Mouse (Mus musculus) embryonic facial prominence, embryonic 14.5 days (tissue): ENCODE measurements at regions not wholly inside any gene's neighbourhood (a gene's known extent, or its start where the extent isn't known, plus 50 kb on each side); places are given as distances from the start of the nearest gene placed in this dataset.

Source experiments
- ATAC-seq: fragments of 200-750 bp; cut with Nextera tagmentation; 2 replicates; pipeline ENCODE4 v1.8.0; 2017; ENCODE audit warnings: low read depth, moderate number of reproducible peaks, moderate TSS enrichment
- DNase-seq: peaks from one replicate; pipeline ENCODE4 v3.0.0-alpha.2; 2015; ENCODE audit warnings: low spot score
- H3K27ac ChIP-seq: fragments of 300-500 bp; sonication (generic); replicated peaks from 2 replicates; pipeline ENCODE4 v1.5.1; 2014; ENCODE audit warnings: low read depth, mild to moderate bottlenecking, low read length, moderate library complexity
- H3K27me3 ChIP-seq: fragments of 300-500 bp; sonication (generic); replicated peaks from 2 replicates; pipeline ENCODE4 v1.6.1; 2014; ENCODE audit warnings: low read length; ENCODE audit not compliant: control insufficient read depth, insufficient read depth
- H3K36me3 ChIP-seq: fragments of 300-500 bp; sonication (generic); 2 replicates; pipeline ENCODE4 v1.6.1; 2014; ENCODE audit warnings: low read length, mixed read lengths; ENCODE audit not compliant: control insufficient read depth, insufficient read depth
- H3K4me1 ChIP-seq: fragments of 300-500 bp; sonication (generic); 2 replicates; pipeline ENCODE4 v1.6.1; 2014; ENCODE audit warnings: antibody characterized with exemption, low read length; ENCODE audit not compliant: control insufficient read depth, insufficient read depth
- H3K4me2 ChIP-seq: fragments of 300-500 bp; sonication (generic); 2 replicates; pipeline ENCODE4 v1.6.1; 2014; ENCODE audit warnings: low read depth, mild to moderate bottlenecking, low read length, moderate library complexity, mixed read lengths
- H3K4me3 ChIP-seq: fragments of 300-500 bp; sonication (generic); 2 replicates; pipeline ENCODE4 v1.5.1; 2014; ENCODE audit warnings: low read depth, mild to moderate bottlenecking, low read length
- H3K9ac ChIP-seq: fragments of 300-500 bp; sonication (generic); 2 replicates; pipeline ENCODE4 v1.6.1; 2014; ENCODE audit warnings: low read depth, mild to moderate bottlenecking, low read length, moderate library complexity, mixed read lengths
- H3K9me3 ChIP-seq: fragments of 300-500 bp; sonication (generic); 2 replicates; pipeline ENCODE4 v1.6.1; 2016; ENCODE audit warnings: low read length; ENCODE audit not compliant: control insufficient read depth
- WGBS: fragments of 180-500 bp; shearing (Covaris S2); extraction: QIAGEN DNeasy Blood & Tissue Kit; methylation state at CpG from one replicate; pipeline ENCODE4 v1.1.7; 2014; 5-methylcytosine and 5-hydroxymethylcytosine counted together

DNA sequence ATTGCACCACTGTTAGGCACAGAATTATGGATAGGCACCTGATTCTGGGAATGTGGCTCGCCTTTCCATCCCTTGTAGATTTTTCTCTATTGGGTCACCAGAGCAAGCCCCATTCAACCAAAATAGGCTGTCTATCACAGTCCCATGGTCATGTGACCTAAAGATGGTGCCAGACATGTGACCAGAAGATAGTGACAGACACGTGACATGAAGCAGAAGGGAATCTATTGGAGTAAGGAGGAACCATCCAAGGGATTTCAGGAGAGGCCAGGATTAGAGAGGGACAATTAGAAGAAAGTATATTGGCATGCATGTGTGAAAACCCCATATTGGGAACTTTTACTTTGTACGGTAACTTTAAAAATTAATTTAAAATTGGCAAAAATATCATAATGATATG, 159.8 kb downstream of the Gm9376 start:
- no peak for DNase-seq
- Histone ChIP-seq H3K4me3 (no peak overlapping the region), H3K27ac (no peak overlapping the region), H3K9me3 (no peaks in the 10 kb centered on the region), H3K36me3 (no peaks in the 10 kb centered on the region), H3K9ac (no peak overlapping the region), H3K27me3 (peaks cover 14% of the 10 kb centered on the region; the same call in 1 of the 2 replicates), H3K4me2 (no peak overlapping the region), H3K4me1 (peaks cover 7% of the 10 kb centered on the region; the same call in 1 of the 2 replicates)
- WGBS, result 75% methylated on average over 3 of the region's 3 CpGs
- ATAC-seq, result no peak

GRCm38 (mm10) chr14:118430286-118430685, 163.5 kb downstream of the Gm9376 start:
- Histone ChIP-seq H3K4me1 (no peaks in the 10 kb centered on the region), H3K36me3 (no peaks in the 10 kb centered on the region), H3K4me3 (no peak overlapping the region), H3K4me2 (no peak overlapping the region), H3K9ac (no peak overlapping the region), H3K9me3 (no peaks in the 10 kb centered on the region), H3K27ac (no peak overlapping the region), H3K27me3 (peaks cover 29% of the 10 kb centered on the region)
- ATAC-seq (no peak), DNase-seq (no peak)
- WGBS, result 81% methylated on average over 4 of the region's 4 CpGs

- Histone ChIP-seq H3K4me1 (no peaks in the 10 kb centered on the region), H3K27ac (no peak overlapping the region), H3K27me3 (peaks cover 33% of the 10 kb centered on the region), H3K9me3 (no peaks in the 10 kb centered on the region), H3K36me3 (no peaks in the 10 kb centered on the region), H3K9ac (no peak overlapping the region), H3K4me2 (no peak overlapping the region), H3K4me3 (no peak overlapping the region)
- WGBS, result 79% methylated on average over 1 of the region's 1 CpGs
- DNase-seq, result no peak
- ATAC-seq, result no peak
Measured at GRCm38 (mm10) chr14:118430740-118431139, 164.0 kb downstream of the Gm9376 start.

DNA sequence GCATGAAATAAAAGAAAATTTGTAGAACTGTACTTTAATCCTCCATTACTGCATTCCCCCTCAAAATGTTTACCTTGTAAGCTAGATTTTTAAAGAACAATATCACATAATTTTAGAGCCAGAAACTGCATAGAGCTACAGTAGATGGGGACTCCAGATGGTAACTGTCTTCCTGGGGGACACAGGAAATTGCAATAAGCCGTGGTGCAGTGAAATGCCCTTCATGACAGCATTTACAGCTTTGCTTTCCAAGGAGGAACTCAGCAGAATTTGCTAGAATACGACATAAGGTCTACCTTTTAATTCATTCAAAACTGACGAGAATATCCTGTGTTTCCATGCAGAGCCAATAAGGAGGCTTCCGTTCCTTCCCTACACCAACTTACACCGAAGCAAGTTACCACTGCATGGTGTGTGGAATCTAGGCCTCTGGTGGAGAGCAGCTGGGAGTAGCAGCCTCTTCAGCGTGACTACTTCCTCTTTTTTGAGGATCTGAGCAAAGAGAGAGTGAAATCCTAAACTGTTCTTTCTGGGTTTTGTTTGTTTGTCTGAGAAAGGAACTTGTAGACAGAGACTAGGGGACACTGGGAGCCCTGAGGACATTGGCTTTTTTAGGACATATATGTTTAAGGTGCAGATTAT, 164.6 kb downstream of the Gm9376 start:
- H3K4me3 ChIP-seq, result no peak overlapping the region
- H3K9me3 ChIP-seq, result no peaks in the 10 kb centered on the region
- no peak overlapping the region for H3K27ac ChIP-seq
- peaks cover 37% of the 10 kb centered on the region for H3K27me3 ChIP-seq
- no peaks in the 10 kb centered on the region for H3K36me3 ChIP-seq
- 69% methylated on average over 6 of the region's 6 CpGs for WGBS
- no peak overlapping the region for H3K4me2 ChIP-seq
- ATAC-seq (no peak), DNase-seq (no peak)
- no peaks in the 10 kb centered on the region for H3K4me1 ChIP-seq
- no peak overlapping the region for H3K9ac ChIP-seq
